Mouse (Mus musculus) stomach, embryonic 15.5 days (tissue): Measurements from ENCODE around the gene Ttc22. TPM values are rescaled to one million over a fixed set of nuclear protein-coding genes. Genes with fewer than 3 reads are reported as not detected.

Experiments used
- ATAC-seq: fragments of 200-750 bp; cut with Nextera tagmentation; 2 replicates; pipeline ENCODE4 v1.8.0; 2017; ENCODE audit warnings: low read depth, moderate number of reproducible peaks, moderate TSS enrichment; ENCODE audit not compliant: insufficient read depth, low FRiP score
- H3K27ac ChIP-seq: fragments of 300-500 bp; sonication (generic); 2 replicates; pipeline ENCODE4 v1.5.1; 2015; ENCODE audit warnings: mild to moderate bottlenecking, inconsistent platforms
- H3K27me3 ChIP-seq: fragments of 300-500 bp; sonication (generic); replicated peaks from 2 replicates; pipeline ENCODE4 v1.6.1; 2015; ENCODE audit warnings: inconsistent platforms
- H3K36me3 ChIP-seq: fragments of 300-500 bp; sonication (generic); 2 replicates; pipeline ENCODE4 v1.6.1; 2015; ENCODE audit warnings: inconsistent platforms
- H3K4me1 ChIP-seq: fragments of 300-500 bp; sonication (generic); 2 replicates; pipeline ENCODE4 v1.6.1; 2015; ENCODE audit warnings: inconsistent platforms
- H3K4me2 ChIP-seq: fragments of 300-500 bp; sonication (generic); 2 replicates; pipeline ENCODE4 v1.6.1; 2015; ENCODE audit warnings: mild to moderate bottlenecking, inconsistent platforms
- H3K4me3 ChIP-seq: fragments of 300-500 bp; sonication (generic); replicated peaks from 2 replicates; pipeline ENCODE4 v1.5.1; 2015; ENCODE audit warnings: inconsistent platforms
- H3K9ac ChIP-seq: fragments of 300-500 bp; sonication (generic); 2 replicates; pipeline ENCODE4 v1.6.1; 2015; ENCODE audit warnings: inconsistent platforms
- H3K9me3 ChIP-seq: fragments of 300-500 bp; sonication (generic); 2 replicates; pipeline ENCODE4 v1.6.1; 2016; ENCODE audit warnings: inconsistent platforms
- WGBS: fragments of 180-500 bp; shearing (Covaris S2); methylation state at CpG from one replicate; pipeline ENCODE4 v1.1.7; 2015; 5-methylcytosine and 5-hydroxymethylcytosine counted together
- polyA plus RNA-seq: library from polyadenylated mRNA; unstranded; fragments of >200 nt; fragmentation: Nextera tagmentation; extraction: Ambion mirVana; gene quantifications from 2 replicates; pipeline ENCODE4 v1.2.1, GENCODE M21; 2015

Gene Ttc22
- polyA plus RNA-seq, 1 experiment from 2014 or later: 8.2 TPM

DNA sequence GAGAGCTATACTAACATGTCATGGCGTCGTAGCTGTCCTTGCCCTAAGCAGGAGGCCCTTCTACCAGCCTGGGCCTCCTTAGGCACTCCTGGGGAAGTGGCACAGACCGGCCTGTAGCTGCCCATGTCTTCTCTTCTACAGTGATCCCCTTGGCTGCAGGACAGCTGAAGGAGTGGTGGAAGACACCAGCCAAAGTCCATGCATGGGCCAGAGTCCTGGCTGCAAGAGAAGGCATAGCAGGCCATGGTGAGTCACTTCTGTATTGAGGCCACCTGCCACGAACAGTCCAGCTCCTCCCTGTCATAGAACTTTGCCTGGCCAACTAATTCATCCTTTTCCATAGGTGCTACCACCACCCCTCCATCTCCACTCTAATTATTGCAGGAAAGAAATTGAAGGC is 3.3 kb upstream of the Ttc22 start:
- Histone ChIP-seq H3K4me2 (no peak overlapping the region), H3K27ac (no peak overlapping the region), H3K4me1 (peaks cover 21% of the 10 kb centered on the region), H3K9ac (no peak overlapping the region), H3K36me3 (no peaks in the 10 kb centered on the region), H3K9me3 (no peaks in the 10 kb centered on the region), H3K4me3 (no peak overlapping the region), H3K27me3 (peaks cover 24% of the 10 kb centered on the region)
- 79% methylated on average over 4 of the region's 4 CpGs for WGBS
- ATAC-seq: no peak

DNA sequence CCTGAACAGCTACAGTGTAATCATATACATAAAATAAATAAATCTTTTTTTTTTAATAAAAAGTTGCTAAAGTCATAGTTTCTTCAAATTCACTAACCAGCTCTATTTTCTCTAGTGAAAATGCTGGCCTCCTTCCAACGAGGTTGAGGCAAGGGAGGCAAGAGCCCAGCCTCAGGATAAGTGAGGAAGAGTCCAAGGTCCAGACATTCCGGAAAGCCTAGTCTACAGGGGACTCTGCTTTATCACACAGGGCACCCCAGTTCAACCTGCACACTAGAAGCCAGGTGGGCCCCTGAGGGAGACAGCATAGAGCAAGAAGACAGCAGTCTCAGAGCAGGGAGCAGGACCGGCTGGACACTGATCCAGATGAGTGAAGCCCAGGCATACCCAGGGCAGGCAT is 804 bp upstream of the Ttc22 start:
- H3K27me3 ChIP-seq: peaks cover 35% of the 10 kb centered on the region
- H3K4me3 ChIP-seq: no peak overlapping the region
- H3K4me2 ChIP-seq: peak overlapping the region; percentile 59; the same call in 1 of the 2 replicates
- no peaks in the 10 kb centered on the region for H3K36me3 ChIP-seq
- H3K9me3 ChIP-seq: no peaks in the 10 kb centered on the region
- H3K27ac ChIP-seq: peak overlapping the region; percentile 44; the same call in 1 of the 2 replicates
- ATAC-seq: no peak
- peaks cover 18% of the 10 kb centered on the region for H3K4me1 ChIP-seq
- no peak overlapping the region for H3K9ac ChIP-seq
- 62% methylated on average over 3 of the region's 3 CpGs for WGBS

DNA sequence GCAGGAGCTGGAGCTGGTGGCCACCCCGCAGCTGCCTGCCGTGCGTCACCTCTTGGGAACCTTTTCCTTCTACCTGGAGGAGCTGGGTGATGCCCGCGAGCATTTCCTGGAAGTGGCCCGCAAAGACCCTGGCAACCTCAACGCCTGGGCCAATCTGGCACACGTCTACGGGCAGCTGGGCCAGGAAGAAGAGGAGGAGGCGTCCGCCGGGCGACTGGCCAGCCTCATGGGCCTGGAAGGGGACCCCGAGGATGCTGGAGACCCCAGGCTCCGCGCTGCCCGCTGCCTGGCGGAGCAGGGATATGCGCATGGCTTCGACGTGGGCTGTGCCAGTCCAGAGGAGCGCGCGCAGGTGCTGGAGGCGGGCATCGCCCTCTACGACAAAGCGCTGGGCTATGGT is 480 bp downstream of the Ttc22 start:
- Histone ChIP-seq H3K27ac (no peak overlapping the region), H3K4me3 (peak overlapping the region; percentile 38), H3K4me1 (peaks cover 13% of the 10 kb centered on the region; the same call in 1 of the 2 replicates), H3K27me3 (peaks cover 35% of the 10 kb centered on the region), H3K4me2 (peak overlapping the region; percentile 59), H3K9ac (no peak overlapping the region), H3K9me3 (no peaks in the 10 kb centered on the region), H3K36me3 (no peaks in the 10 kb centered on the region)
- ATAC-seq: no peak
- WGBS: 23% methylated on average over 28 of the region's 28 CpGs

DNA sequence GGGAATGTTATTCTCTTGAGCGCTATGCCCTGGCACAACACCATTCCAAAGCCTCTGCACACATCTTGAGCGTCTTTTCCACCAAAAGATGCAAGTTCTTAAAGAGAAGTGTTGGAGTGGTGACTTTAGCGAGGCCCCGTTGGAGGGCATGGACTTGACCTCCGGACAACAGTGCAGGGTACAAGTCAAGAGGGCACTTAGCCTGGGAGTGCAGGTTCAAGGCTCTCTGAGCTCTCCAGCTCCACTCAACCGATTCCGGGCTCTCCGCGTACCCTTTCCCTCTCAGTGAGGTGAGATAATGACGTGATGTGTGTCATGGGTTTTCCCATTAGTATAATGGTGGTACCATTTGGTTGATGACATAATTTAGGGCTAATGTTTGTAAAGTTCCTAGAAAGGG is 2.0 kb downstream of the Ttc22 start:
- Histone ChIP-seq H3K36me3 (no peaks in the 10 kb centered on the region), H3K27ac (no peak overlapping the region), H3K9ac (no peak overlapping the region), H3K4me1 (peaks cover 19% of the 10 kb centered on the region), H3K27me3 (peaks cover 35% of the 10 kb centered on the region), H3K4me2 (no peak overlapping the region), H3K9me3 (no peaks in the 10 kb centered on the region), H3K4me3 (no peak overlapping the region)
- WGBS: 84% methylated on average over 10 of the region's 10 CpGs
- ATAC-seq: no peak

DNA sequence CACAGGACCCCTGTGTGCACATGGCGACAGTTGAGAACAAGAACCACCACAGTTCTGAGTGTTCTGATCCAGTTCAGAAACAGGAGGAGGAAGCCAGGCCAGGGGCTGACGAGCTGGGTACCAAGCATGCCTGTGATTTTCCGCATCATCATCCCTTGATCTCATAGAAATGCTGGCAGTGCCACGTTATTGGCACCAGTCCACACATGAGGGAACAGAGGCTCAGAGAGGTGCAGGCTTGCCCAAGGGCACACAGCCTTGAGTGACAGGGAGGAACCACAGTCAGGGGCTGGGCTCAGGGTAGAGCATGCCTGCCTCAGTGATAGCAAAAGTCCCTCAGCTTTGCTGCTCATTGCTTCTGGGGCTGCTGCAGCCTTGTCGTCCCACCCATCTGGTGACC is 5.6 kb downstream of the Ttc22 start:
- no peaks in the 10 kb centered on the region for H3K36me3 ChIP-seq
- peaks cover 21% of the 10 kb centered on the region for H3K27me3 ChIP-seq
- WGBS: 80% methylated on average over 5 of the region's 5 CpGs
- no peak overlapping the region for H3K4me2 ChIP-seq
- H3K27ac ChIP-seq: no peak overlapping the region
- H3K4me3 ChIP-seq: no peak overlapping the region
- H3K9me3 ChIP-seq: no peaks in the 10 kb centered on the region
- ATAC-seq: no peak
- H3K9ac ChIP-seq: no peak overlapping the region
- H3K4me1 ChIP-seq: peaks cover 18% of the 10 kb centered on the region

DNA sequence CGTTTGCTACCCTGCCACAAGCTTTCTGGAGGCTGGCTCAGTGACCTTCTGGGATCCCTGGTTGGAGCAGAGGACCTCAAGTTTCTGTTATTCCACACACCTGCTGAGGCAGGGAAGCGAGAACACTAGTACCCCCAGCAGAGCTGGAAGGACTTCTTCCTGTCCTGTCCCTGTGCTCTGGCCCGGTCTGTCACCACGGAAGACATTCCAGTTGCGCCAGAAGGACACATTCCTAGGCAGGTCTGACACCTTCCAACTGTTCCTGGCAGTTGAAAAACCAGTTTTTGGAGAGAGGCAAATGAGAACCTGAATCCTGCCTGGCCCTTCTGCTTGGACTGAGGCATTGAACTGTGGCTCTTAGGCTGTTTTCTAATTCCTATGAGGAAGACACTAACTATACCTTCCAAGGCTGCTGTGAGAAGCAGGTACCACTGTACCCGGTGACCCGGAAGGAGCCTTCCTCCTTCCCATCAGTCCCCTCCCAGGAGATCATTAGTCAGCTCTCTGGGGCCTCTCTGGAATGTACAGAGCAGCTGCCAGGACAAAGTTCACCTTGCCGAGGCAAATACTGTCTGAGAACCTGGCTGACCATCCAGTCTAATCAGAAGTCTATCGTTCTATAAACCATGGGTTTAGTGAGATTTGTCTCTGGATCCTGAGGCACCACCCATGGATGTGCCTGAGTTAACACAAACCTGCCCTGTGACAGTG is 6.6 kb downstream of the Ttc22 start:
- H3K9me3 ChIP-seq: no peaks in the 10 kb centered on the region
- H3K4me3 ChIP-seq: no peak overlapping the region
- H3K27ac ChIP-seq: peak overlapping the region; percentile 55
- no peak overlapping the region for H3K9ac ChIP-seq
- H3K4me2 ChIP-seq: no peak overlapping the region; the same call in 1 of the 2 replicates
- H3K36me3 ChIP-seq: no peaks in the 10 kb centered on the region
- peaks cover 19% of the 10 kb centered on the region for H3K4me1 ChIP-seq
- ATAC-seq: no peak
- peaks cover 12% of the 10 kb centered on the region; the same call in 1 of the 2 replicates for H3K27me3 ChIP-seq
- WGBS: 34% methylated on average over 9 of the region's 9 CpGs

DNA sequence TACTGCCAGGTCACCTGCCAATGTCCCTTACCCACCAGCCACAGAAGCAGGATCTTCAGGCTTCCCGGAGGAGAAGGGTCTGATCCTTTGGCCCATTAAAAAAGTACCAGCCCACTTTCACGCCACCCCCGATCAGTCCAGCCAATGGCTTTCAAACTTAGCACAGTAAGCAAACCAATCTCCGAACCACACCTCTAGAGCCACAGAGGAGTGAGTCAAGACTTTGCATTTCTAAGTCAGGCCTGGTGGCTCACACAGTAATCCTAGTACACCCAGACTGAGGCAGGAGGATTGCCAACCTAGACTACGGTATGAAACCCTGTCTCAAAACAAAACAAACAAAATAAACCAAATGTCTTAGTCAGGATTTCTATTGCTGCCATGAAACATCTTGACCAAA is 7.1 kb downstream of the Ttc22 start:
- Histone ChIP-seq H3K9me3 (no peaks in the 10 kb centered on the region), H3K9ac (no peak overlapping the region), H3K36me3 (no peaks in the 10 kb centered on the region), H3K27me3 (peaks cover 6% of the 10 kb centered on the region; the same call in 1 of the 2 replicates), H3K27ac (peak overlapping the region; percentile 55), H3K4me2 (no peak overlapping the region; the same call in 1 of the 2 replicates), H3K4me3 (no peak overlapping the region), H3K4me1 (peaks cover 21% of the 10 kb centered on the region)
- WGBS: 57% methylated on average over 5 of the region's 5 CpGs
- ATAC-seq: no peak

DNA sequence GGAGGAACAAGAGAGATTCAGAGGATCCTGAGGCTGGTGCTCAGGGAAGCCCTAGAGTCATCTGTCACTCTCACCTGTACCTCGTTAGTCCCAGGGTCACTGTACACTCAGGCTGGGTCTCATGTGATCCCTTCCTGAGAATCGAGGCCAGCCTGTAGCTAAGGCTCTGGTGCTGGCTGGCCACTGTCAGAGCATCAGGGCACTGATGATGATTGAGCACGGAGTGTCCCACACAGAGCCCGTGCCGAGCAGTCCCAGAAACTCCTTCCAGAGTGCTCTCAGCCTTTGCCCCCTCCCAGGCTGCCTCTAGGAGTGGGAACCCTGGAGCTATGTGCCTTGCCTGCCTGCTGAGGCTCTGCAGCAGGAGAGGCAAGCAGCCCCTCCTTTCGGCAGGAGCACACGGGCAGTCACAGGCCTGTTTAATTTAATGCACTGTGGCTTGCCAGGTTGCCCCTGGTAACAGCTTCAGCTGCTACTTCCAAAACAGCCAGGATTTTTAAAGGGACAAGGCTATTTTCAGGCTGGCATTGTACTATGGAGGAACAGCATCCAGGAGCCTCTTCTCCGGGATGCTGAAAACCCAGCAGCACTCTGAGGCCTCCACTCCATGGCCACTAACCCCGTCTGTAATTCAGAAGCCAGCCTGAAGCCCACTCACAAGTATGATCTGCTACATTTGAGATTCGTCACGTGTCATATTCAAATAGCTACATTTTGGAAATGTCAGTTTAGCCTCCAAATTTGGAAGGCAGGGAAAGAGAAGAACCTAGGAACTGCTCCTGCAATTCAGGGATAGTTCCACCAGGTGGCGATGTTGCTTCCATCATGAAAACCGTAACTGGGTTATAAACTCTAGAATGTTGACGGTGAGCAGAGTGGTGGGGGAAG is 8.3 kb downstream of the Ttc22 start:
- ATAC-seq: peak; percentile 28; the same call in 1 of the 2 replicates

DNA sequence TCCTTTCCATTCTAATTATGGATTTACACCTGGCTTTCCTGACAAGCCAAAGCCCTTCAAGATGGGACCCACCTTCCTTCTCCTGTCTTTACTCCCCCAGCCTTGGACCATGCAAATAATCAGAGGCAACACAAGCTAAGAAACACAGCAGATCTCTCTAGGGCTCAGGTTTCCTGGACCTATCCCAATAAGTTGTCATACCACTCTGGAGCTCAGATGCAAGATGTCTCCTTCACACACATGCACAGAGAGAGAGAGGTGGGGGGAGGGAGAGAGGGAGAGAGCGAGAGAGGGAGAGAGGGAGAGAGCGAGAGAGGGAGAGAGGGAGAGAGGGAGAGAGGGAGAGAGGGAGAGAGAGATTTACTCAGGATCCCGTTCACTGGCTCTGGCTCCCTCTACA is 10.1 kb downstream of the Ttc22 start:
- Histone ChIP-seq H3K27ac (peak overlapping the region; percentile 71; the same call in 1 of the 2 replicates), H3K9me3 (no peaks in the 10 kb centered on the region), H3K4me1 (peaks cover 21% of the 10 kb centered on the region), H3K4me3 (no peak overlapping the region), H3K27me3 (no peaks in the 10 kb centered on the region), H3K4me2 (no peak overlapping the region), H3K36me3 (no peaks in the 10 kb centered on the region), H3K9ac (no peak overlapping the region)
- 0% methylated on average over 1 of the region's 3 CpGs for WGBS
- no peak; the same call in 1 of the 2 replicates for ATAC-seq

More for the DNA sequence above, 8.3 kb downstream of the Ttc22 start:
- Histone ChIP-seq H3K27me3 (peaks cover under 1% of the 10 kb centered on the region; the same call in 1 of the 2 replicates), H3K36me3 (no peaks in the 10 kb centered on the region), H3K4me3 (no peak overlapping the region), H3K4me2 (no peak overlapping the region), H3K9me3 (no peaks in the 10 kb centered on the region), H3K9ac (no peak overlapping the region), H3K4me1 (peaks cover 21% of the 10 kb centered on the region), H3K27ac (peak overlapping the region; percentile 44; the same call in 1 of the 2 replicates)
- WGBS: 21% methylated on average over 14 of the region's 14 CpGs

DNA sequence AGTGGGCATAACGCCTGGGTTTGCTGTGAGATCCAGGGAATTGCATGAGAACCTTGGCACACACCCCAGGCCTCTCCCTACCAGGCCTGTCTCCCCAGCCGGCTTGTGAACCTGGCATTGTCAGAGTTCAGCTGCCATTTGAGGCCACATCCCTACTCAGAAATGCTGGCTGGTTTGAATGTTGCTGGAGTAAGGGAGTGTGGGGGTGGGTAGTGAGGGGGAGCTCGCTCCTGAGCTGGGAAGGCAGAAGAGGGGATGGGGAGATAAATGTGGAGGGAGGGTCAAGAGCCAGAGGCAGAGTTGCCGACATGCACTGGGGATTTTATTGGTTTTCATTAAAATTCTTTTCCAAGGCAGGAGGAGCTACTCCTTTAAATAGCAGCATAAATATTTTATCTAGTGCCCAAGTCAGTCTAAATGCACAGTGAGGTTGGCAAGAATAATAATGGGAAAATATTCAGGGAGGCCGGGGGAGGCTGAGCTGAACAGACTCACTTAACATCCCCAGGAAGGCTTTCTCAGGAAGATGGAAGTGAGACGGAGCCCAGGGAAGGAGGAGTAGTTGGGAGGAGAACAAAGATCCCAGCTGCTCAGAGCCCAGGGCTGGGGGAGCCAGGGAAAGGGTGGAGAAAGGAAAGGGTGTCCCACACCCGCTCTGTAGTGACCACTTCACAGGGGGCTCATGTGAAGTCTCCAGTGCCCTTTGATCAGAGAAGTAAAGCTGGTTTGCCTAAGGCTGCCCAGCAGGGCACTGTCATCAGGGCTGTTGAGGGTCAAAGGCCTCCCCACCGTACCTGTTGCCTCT is 11.3 kb downstream of the Ttc22 start:
- Histone ChIP-seq H3K9ac (no peak overlapping the region), H3K36me3 (no peaks in the 10 kb centered on the region), H3K4me2 (no peak overlapping the region), H3K9me3 (no peaks in the 10 kb centered on the region), H3K27ac (peak overlapping the region; percentile 71), H3K27me3 (no peaks in the 10 kb centered on the region), H3K4me3 (no peak overlapping the region), H3K4me1 (peaks cover 21% of the 10 kb centered on the region)
- peak; percentile 25; the same call in 1 of the 2 replicates for ATAC-seq
- 24% methylated on average over 8 of the region's 8 CpGs for WGBS

DNA sequence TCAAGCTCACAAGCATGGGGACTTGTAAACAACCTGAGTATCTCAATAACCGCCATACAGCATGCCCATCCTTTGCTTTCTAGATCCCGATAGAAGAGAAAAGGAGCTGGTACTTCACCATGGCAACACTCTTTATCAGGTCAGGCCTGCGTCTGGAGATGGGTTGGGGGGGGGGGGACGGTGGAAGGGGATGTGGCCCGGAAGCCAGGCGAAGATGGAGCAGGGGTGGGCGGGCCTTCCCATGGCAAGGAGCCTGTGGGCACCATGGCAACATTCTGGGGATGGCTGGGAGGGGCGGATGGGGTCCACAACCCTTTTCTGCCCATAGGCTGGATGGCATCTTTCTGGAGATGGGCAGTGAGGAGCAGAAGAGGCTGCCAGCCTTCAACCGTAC is 11.9 kb downstream of the Ttc22 start:
- Histone ChIP-seq H3K9me3 (no peaks in the 10 kb centered on the region), H3K4me3 (no peak overlapping the region), H3K9ac (no peak overlapping the region), H3K4me1 (peaks cover 17% of the 10 kb centered on the region), H3K27me3 (no peaks in the 10 kb centered on the region), H3K4me2 (no peak overlapping the region), H3K27ac (peak overlapping the region; percentile 71), H3K36me3 (no peaks in the 10 kb centered on the region)
- WGBS: 39% methylated on average over 9 of the region's 9 CpGs
- ATAC-seq: no peak
